Mouse (Mus musculus) midbrain, embryonic 14.5 days (tissue): ENCODE data around the gene Nek6. TPM values are rescaled to one million over a fixed set of nuclear protein-coding genes. Genes with fewer than 3 reads are reported as not detected.

Source experiments
- ATAC-seq: fragments of 200-750 bp; cut with Nextera tagmentation; 2 replicates; pipeline ENCODE4 v1.8.0; 2017; ENCODE audit warnings: moderate number of reproducible peaks, moderate library complexity; ENCODE audit not compliant: low FRiP score, low TSS enrichment
- DNase-seq: peaks from one replicate; pipeline ENCODE4 v3.0.0-alpha.2; 2015
- H3K27ac ChIP-seq: fragments of 300-500 bp; sonication (generic); replicated peaks from 2 replicates; pipeline ENCODE4 v1.5.1; 2014; ENCODE audit warnings: mild to moderate bottlenecking, low read depth, low read length, moderate library complexity
- H3K27me3 ChIP-seq: fragments of 300-500 bp; sonication (generic); 2 replicates; pipeline ENCODE4 v1.6.1; 2014; ENCODE audit warnings: low read length, control low read depth, mixed read lengths; ENCODE audit not compliant: control insufficient read depth, insufficient read depth
- H3K36me3 ChIP-seq: fragments of 300-500 bp; sonication (generic); 2 replicates; pipeline ENCODE4 v1.6.1; 2014; ENCODE audit warnings: low read length, control low read depth; ENCODE audit not compliant: control insufficient read depth, insufficient read depth
- H3K4me1 ChIP-seq: fragments of 300-500 bp; sonication (generic); 2 replicates; pipeline ENCODE4 v1.6.1; 2014; ENCODE audit warnings: mild to moderate bottlenecking, antibody characterized with exemption, low read length, control low read depth; ENCODE audit not compliant: control insufficient read depth, insufficient read depth
- H3K4me2 ChIP-seq: fragments of 300-500 bp; sonication (generic); 2 replicates; pipeline ENCODE4 v1.6.1; 2014; ENCODE audit warnings: mild to moderate bottlenecking, low read length, moderate library complexity
- H3K4me3 ChIP-seq: fragments of 300-500 bp; sonication (generic); replicated peaks from 2 replicates; pipeline ENCODE4 v1.5.1; 2014; ENCODE audit warnings: low read depth, low read length
- H3K9ac ChIP-seq: fragments of 300-500 bp; sonication (generic); replicated peaks from 2 replicates; pipeline ENCODE4 v1.6.1; 2014; ENCODE audit warnings: mild to moderate bottlenecking, low read length, moderate library complexity
- H3K9me3 ChIP-seq: fragments of 300-500 bp; sonication (generic); 2 replicates; pipeline ENCODE4 v1.6.1; 2016; ENCODE audit warnings: low read length, control low read depth, mixed read lengths; ENCODE audit not compliant: control insufficient read depth
- WGBS: fragments of 180-500 bp; shearing (Covaris S2); extraction: QIAGEN DNeasy Blood & Tissue Kit; methylation state at CpG from one replicate; pipeline ENCODE4 v1.1.7; 2014; 5-methylcytosine and 5-hydroxymethylcytosine counted together
- polyA plus RNA-seq: library from polyadenylated mRNA; unstranded; fragments of >200 nt; fragmentation: Nextera tagmentation; extraction: Ambion mirVana; gene quantifications from 2 replicates; pipeline ENCODE4 v1.2.1, GENCODE M21; 2014

The Nek6 gene
- polyA plus RNA-seq, 1 experiment from 2014 or later: 62.3 TPM

- Histone ChIP-seq H3K27ac (no peak overlapping the region), H3K4me3 (no peak overlapping the region), H3K27me3 (no peaks in the 10 kb centered on the region), H3K9ac (no peak overlapping the region), H3K4me1 (0 out of 2 replicates have a peak, but pooled peaks cover 4% of the 10 kb centered on the region), H3K9me3 (no peaks in the 10 kb centered on the region), H3K36me3 (no peaks in the 10 kb centered on the region), H3K4me2 (no peak overlapping the region)
- 74% methylated on average over 6 of the region's 6 CpGs for WGBS
- DNase-seq (no peak), ATAC-seq (no peak)
Observed at GRCm38 (mm10) chr2:38502123-38502522, 9.3 kb upstream of the Nek6 start.

DNA sequence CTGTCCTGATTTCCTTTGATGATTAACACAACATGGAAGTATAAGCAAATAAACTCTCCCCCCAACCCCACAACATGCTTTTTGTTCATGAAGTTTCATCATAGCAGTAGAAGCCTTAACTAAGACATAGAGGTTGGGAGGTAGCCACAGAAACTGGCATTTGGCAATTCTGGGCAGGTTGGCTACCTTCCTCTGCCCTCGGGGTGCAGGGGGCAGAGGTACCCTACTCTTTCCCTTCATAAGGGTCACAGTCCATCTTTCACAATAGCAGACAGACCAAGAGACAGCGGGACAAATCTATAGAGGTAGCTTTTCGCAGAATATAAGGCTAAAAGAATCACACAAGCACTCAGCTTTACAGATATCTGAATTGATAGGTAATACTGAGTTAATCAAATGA, 8.7 kb upstream of the Nek6 start:
- H3K36me3 ChIP-seq: no peaks in the 10 kb centered on the region
- ATAC-seq (no peak), DNase-seq (no peak)
- 95% methylated on average over 3 of the region's 3 CpGs for WGBS
- no peaks in the 10 kb centered on the region for H3K27me3 ChIP-seq
- 0 out of 2 replicates have a peak, but pooled peaks cover 4% of the 10 kb centered on the region for H3K4me1 ChIP-seq
- H3K9ac ChIP-seq: no peak overlapping the region
- H3K27ac ChIP-seq: no peak overlapping the region
- no peaks in the 10 kb centered on the region for H3K9me3 ChIP-seq
- H3K4me3 ChIP-seq: no peak overlapping the region
- no peak overlapping the region for H3K4me2 ChIP-seq

- H3K9ac ChIP-seq: no peak overlapping the region
- H3K4me3 ChIP-seq: no peak overlapping the region
- ATAC-seq: no peak
- H3K9me3 ChIP-seq: no peaks in the 10 kb centered on the region
- H3K27me3 ChIP-seq: no peaks in the 10 kb centered on the region
- no peak overlapping the region for H3K27ac ChIP-seq
- WGBS: 59% methylated on average over 6 of the region's 6 CpGs
- H3K36me3 ChIP-seq: no peaks in the 10 kb centered on the region
- H3K4me1 ChIP-seq: 0 out of 2 replicates have a peak, but pooled peaks cover 4% of the 10 kb centered on the region
- no peak overlapping the region for H3K4me2 ChIP-seq
- peak; percentile 62 for DNase-seq
Observed at GRCm38 (mm10) chr2:38504311-38504710, 7.1 kb upstream of the Nek6 start.

DNA sequence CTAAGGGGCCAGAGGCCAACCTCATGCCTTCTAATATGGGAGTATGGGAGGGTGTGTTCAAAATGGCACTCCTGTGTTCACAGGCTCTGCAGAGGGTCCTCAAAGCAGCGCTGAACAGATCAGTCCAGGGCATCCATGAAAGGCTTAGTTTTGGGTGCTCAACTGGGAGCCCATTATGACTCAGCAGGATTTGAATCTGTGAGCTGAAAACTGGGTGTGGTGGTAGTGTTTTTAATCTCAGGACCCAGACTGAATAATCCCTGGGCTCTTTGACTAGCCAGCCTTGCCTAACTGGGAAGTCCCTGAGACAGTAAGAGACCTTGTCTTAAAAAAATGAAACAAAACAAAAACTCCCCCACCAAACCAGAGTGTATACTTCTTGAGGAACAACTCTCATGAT, 4.3 kb upstream of the Nek6 start:
- Histone ChIP-seq H3K9me3 (no peaks in the 10 kb centered on the region), H3K4me3 (no peak overlapping the region), H3K27me3 (no peaks in the 10 kb centered on the region), H3K9ac (no peak overlapping the region), H3K4me1 (peaks cover 7% of the 10 kb centered on the region; the same call in 1 of the 2 replicates), H3K36me3 (no peaks in the 10 kb centered on the region), H3K27ac (no peak overlapping the region), H3K4me2 (no peak overlapping the region)
- WGBS: 97% methylated on average over 1 of the region's 1 CpGs
- no peak for ATAC-seq
- no peak for DNase-seq

GRCm38 (mm10) chr2:38509004-38509719, 2.3 kb upstream of the Nek6 start:
- ATAC-seq (no peak), DNase-seq (no peak)
- H3K9me3 ChIP-seq: no peaks in the 10 kb centered on the region
- no peaks in the 10 kb centered on the region for H3K36me3 ChIP-seq
- no peak overlapping the region for H3K27ac ChIP-seq
- peaks cover 8% of the 10 kb centered on the region; the same call in 1 of the 2 replicates for H3K4me1 ChIP-seq
- WGBS: 88% methylated on average over 7 of the region's 7 CpGs
- H3K4me2 ChIP-seq: no peak overlapping the region
- H3K4me3 ChIP-seq: no peak overlapping the region
- H3K9ac ChIP-seq: no peak overlapping the region
- no peaks in the 10 kb centered on the region for H3K27me3 ChIP-seq

- no peak overlapping the region for H3K9ac ChIP-seq
- no peaks in the 10 kb centered on the region for H3K9me3 ChIP-seq
- DNase-seq (peak; percentile 48), ATAC-seq (no peak)
- H3K36me3 ChIP-seq: no peaks in the 10 kb centered on the region
- H3K27me3 ChIP-seq: no peaks in the 10 kb centered on the region
- 71% methylated on average over 1 of the region's 1 CpGs for WGBS
- peaks cover 6% of the 10 kb centered on the region; the same call in 1 of the 2 replicates for H3K4me1 ChIP-seq
- no peak overlapping the region for H3K4me2 ChIP-seq
- H3K27ac ChIP-seq: no peak overlapping the region
- no peak overlapping the region for H3K4me3 ChIP-seq
Observed at GRCm38 (mm10) chr2:38510120-38510519, 1.3 kb upstream of the Nek6 start.

GRCm38 (mm10) chr2:38512308-38513182, 1.1 kb downstream of the Nek6 start:
- DNase-seq (peak; percentile 67), ATAC-seq (no peak)

DNA sequence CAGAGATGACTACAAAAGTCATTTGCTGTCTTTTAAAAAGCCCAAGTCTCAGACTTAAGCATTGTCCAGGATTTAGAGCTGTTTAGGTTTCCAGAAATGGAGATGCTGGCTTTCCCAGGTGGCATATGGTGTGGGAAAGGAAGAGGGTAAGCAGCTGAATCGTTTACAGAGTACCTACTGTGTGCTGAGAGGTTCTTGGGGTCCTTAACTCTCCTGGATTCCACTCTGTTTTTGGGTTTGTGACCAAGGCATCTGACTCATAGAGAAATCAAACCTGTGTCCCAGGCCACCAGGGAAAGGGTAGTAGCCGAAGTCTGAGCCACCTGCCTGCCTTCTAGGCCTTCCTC, 1.7 kb downstream of the Nek6 start:
- Histone ChIP-seq H3K4me2 (peak overlapping the region; percentile 80), H3K9me3 (no peaks in the 10 kb centered on the region), H3K4me1 (peaks cover 6% of the 10 kb centered on the region; the same call in 1 of the 2 replicates), H3K27ac (0 out of 2 replicates have a peak overlapping the region, but pooled peaks have one; percentile 20), H3K27me3 (no peaks in the 10 kb centered on the region), H3K4me3 (peak overlapping the region; percentile 69; the same call in 1 of the 2 replicates), H3K36me3 (no peaks in the 10 kb centered on the region), H3K9ac (no peak overlapping the region)
- ATAC-seq (no peak), DNase-seq (no peak)
- WGBS: 65% methylated on average over 2 of the region's 2 CpGs

More at GRCm38 (mm10) chr2:38512308-38513182, 1.1 kb downstream of the Nek6 start:
- H3K4me1 ChIP-seq: peaks cover 6% of the 10 kb centered on the region; the same call in 1 of the 2 replicates
- 4% methylated on average over 16 of the region's 16 CpGs for WGBS
- H3K27me3 ChIP-seq: no peaks in the 10 kb centered on the region
- peak overlapping the region; percentile 70 for H3K27ac ChIP-seq
- H3K4me3 ChIP-seq: peak overlapping the region; percentile 69
- no peaks in the 10 kb centered on the region for H3K9me3 ChIP-seq
- no peaks in the 10 kb centered on the region for H3K36me3 ChIP-seq
- H3K9ac ChIP-seq: peak overlapping the region; percentile 86
- H3K4me2 ChIP-seq: peak overlapping the region; percentile 80
